Mouse (Mus musculus) embryonic facial prominence, embryonic 15.5 days (tissue): Measurements from ENCODE around the gene Sar1b. TPM values are rescaled to one million over a fixed set of nuclear protein-coding genes. Genes with fewer than 3 reads are reported as not detected.

Experiments used
- ATAC-seq: fragments of 200-750 bp; cut with Nextera tagmentation; 2 replicates; pipeline ENCODE4 v1.8.0; 2017; ENCODE audit warnings: low read depth, moderate TSS enrichment; ENCODE audit not compliant: insufficient number of reproducible peaks, low FRiP score, low TSS enrichment
- H3K27ac ChIP-seq: fragments of 300-500 bp; sonication (generic); replicated peaks from 2 replicates; pipeline ENCODE4 v1.5.1; 2015; ENCODE audit warnings: mild to moderate bottlenecking, inconsistent platforms
- H3K27me3 ChIP-seq: fragments of 300-500 bp; sonication (generic); 2 replicates; pipeline ENCODE4 v1.6.1; 2015; ENCODE audit warnings: inconsistent platforms
- H3K36me3 ChIP-seq: fragments of 300-500 bp; sonication (generic); 2 replicates; pipeline ENCODE4 v1.6.1; 2015; ENCODE audit warnings: mild to moderate bottlenecking, inconsistent platforms
- H3K4me1 ChIP-seq: fragments of 300-500 bp; sonication (generic); 2 replicates; pipeline ENCODE4 v1.6.1; 2015; ENCODE audit warnings: inconsistent platforms
- H3K4me2 ChIP-seq: fragments of 300-500 bp; sonication (generic); replicated peaks from 2 replicates; pipeline ENCODE4 v1.6.1; 2015; ENCODE audit warnings: mild to moderate bottlenecking, inconsistent platforms
- H3K4me3 ChIP-seq: fragments of 300-500 bp; sonication (generic); replicated peaks from 2 replicates; pipeline ENCODE4 v1.5.1; 2015; ENCODE audit warnings: mild to moderate bottlenecking, inconsistent platforms
- H3K9ac ChIP-seq: fragments of 300-500 bp; sonication (generic); 2 replicates; pipeline ENCODE4 v1.6.1; 2015; ENCODE audit warnings: inconsistent platforms
- H3K9me3 ChIP-seq: fragments of 300-500 bp; sonication (generic); replicated peaks from 2 replicates; pipeline ENCODE4 v1.6.1; 2016; ENCODE audit warnings: inconsistent platforms
- WGBS: fragments of 180-500 bp; shearing (Covaris S2); methylation state at CpG from one replicate; pipeline ENCODE4 v1.1.7; 2015; 5-methylcytosine and 5-hydroxymethylcytosine counted together
- polyA plus RNA-seq: library from polyadenylated mRNA; unstranded; fragments of >200 nt; fragmentation: Nextera tagmentation; extraction: Ambion mirVana; gene quantifications from 2 replicates; pipeline ENCODE4 v1.2.1, GENCODE M21; 2015

The Sar1b gene
- polyA plus RNA-seq, 1 experiment from 2014 or later, result 116 TPM

GRCm38 (mm10) chr11:51811230-51811629, 47.7 kb downstream of the Sar1b start:
- Histone ChIP-seq H3K4me2 (no peak overlapping the region), H3K36me3 (peaks cover 34% of the 10 kb centered on the region), H3K4me3 (no peak overlapping the region), H3K9ac (no peak overlapping the region), H3K27ac (no peak overlapping the region), H3K4me1 (0 out of 2 replicates have a peak, but pooled peaks cover 6% of the 10 kb centered on the region), H3K27me3 (no peaks in the 10 kb centered on the region), H3K9me3 (no peaks in the 10 kb centered on the region)
- 85% methylated on average over 4 of the region's 4 CpGs for WGBS
- ATAC-seq, result no peak

GRCm38 (mm10) chr11:51812022-51812546, 48.6 kb downstream of the Sar1b start:
- 0 out of 2 replicates have a peak, but pooled peaks cover 6% of the 10 kb centered on the region for H3K4me1 ChIP-seq
- no peak overlapping the region for H3K4me3 ChIP-seq
- H3K9me3 ChIP-seq, result no peaks in the 10 kb centered on the region
- no peak for ATAC-seq
- H3K27ac ChIP-seq, result no peak overlapping the region
- no peaks in the 10 kb centered on the region for H3K27me3 ChIP-seq
- H3K36me3 ChIP-seq, result peaks cover 43% of the 10 kb centered on the region
- 92% methylated on average over 8 of the region's 8 CpGs for WGBS
- no peak overlapping the region for H3K9ac ChIP-seq
- no peak overlapping the region for H3K4me2 ChIP-seq

GRCm38 (mm10) chr11:51817756-51818155, 54.3 kb downstream of the Sar1b start:
- Histone ChIP-seq H3K36me3 (peaks cover 72% of the 10 kb centered on the region), H3K27ac (no peak overlapping the region), H3K9ac (no peak overlapping the region), H3K4me1 (peaks cover 4% of the 10 kb centered on the region; the same call in 1 of the 2 replicates), H3K4me3 (no peak overlapping the region), H3K27me3 (no peaks in the 10 kb centered on the region), H3K4me2 (no peak overlapping the region), H3K9me3 (no peaks in the 10 kb centered on the region)
- no peak for ATAC-seq
- WGBS, result 34% methylated on average over 6 of the region's 6 CpGs

GRCm38 (mm10) chr11:51818837-51819236, 55.4 kb downstream of the Sar1b start:
- peaks cover 69% of the 10 kb centered on the region for H3K36me3 ChIP-seq
- H3K9me3 ChIP-seq, result no peaks in the 10 kb centered on the region
- H3K4me3 ChIP-seq, result no peak overlapping the region
- ATAC-seq, result no peak
- no peak overlapping the region for H3K9ac ChIP-seq
- no peaks in the 10 kb centered on the region for H3K27me3 ChIP-seq
- peaks cover 4% of the 10 kb centered on the region; the same call in 1 of the 2 replicates for H3K4me1 ChIP-seq
- 93% methylated on average over 4 of the region's 4 CpGs for WGBS
- no peak overlapping the region for H3K27ac ChIP-seq
- no peak overlapping the region for H3K4me2 ChIP-seq

- Histone ChIP-seq H3K27me3 (no peaks in the 10 kb centered on the region), H3K27ac (no peak overlapping the region), H3K4me2 (no peak overlapping the region), H3K4me1 (peaks cover 4% of the 10 kb centered on the region; the same call in 1 of the 2 replicates), H3K36me3 (peaks cover 68% of the 10 kb centered on the region), H3K9me3 (no peaks in the 10 kb centered on the region), H3K4me3 (no peak overlapping the region), H3K9ac (no peak overlapping the region)
- WGBS, result 71% methylated on average over 3 of the region's 3 CpGs
- ATAC-seq, result no peak
Measured at GRCm38 (mm10) chr11:51819964-51820363, 56.5 kb downstream of the Sar1b start.

- Histone ChIP-seq H3K27me3 (no peaks in the 10 kb centered on the region), H3K27ac (no peak overlapping the region), H3K9me3 (no peaks in the 10 kb centered on the region), H3K4me3 (no peak overlapping the region), H3K4me2 (no peak overlapping the region), H3K4me1 (peaks cover 4% of the 10 kb centered on the region; the same call in 1 of the 2 replicates), H3K9ac (no peak overlapping the region), H3K36me3 (peaks cover 66% of the 10 kb centered on the region)
- ATAC-seq, result no peak
- WGBS, result 38% methylated on average over 11 of the region's 11 CpGs
Measured at GRCm38 (mm10) chr11:51820861-51821260, 57.4 kb downstream of the Sar1b start.

- H3K27ac ChIP-seq, result no peak overlapping the region
- 52% methylated on average over 4 of the region's 4 CpGs for WGBS
- H3K27me3 ChIP-seq, result no peaks in the 10 kb centered on the region
- H3K36me3 ChIP-seq, result peaks cover 67% of the 10 kb centered on the region
- no peaks in the 10 kb centered on the region for H3K9me3 ChIP-seq
- H3K9ac ChIP-seq, result no peak overlapping the region
- ATAC-seq, result no peak
- no peak overlapping the region for H3K4me3 ChIP-seq
- peaks cover 4% of the 10 kb centered on the region; the same call in 1 of the 2 replicates for H3K4me1 ChIP-seq
- H3K4me2 ChIP-seq, result no peak overlapping the region
Measured at GRCm38 (mm10) chr11:51822736-51823135, 59.2 kb downstream of the Sar1b start.

GRCm38 (mm10) chr11:51823271-51823670, 59.8 kb downstream of the Sar1b start:
- WGBS, result 80% methylated on average over 11 of the region's 11 CpGs
- peaks cover 72% of the 10 kb centered on the region for H3K36me3 ChIP-seq

GRCm38 (mm10) chr11:51823963-51824753, 60.7 kb downstream of the Sar1b start:
- Histone ChIP-seq H3K9me3 (no peaks in the 10 kb centered on the region), H3K27ac (no peak overlapping the region), H3K4me3 (no peak overlapping the region), H3K36me3 (peaks cover 73% of the 10 kb centered on the region), H3K9ac (no peak overlapping the region), H3K4me2 (no peak overlapping the region), H3K4me1 (peaks cover 4% of the 10 kb centered on the region; the same call in 1 of the 2 replicates), H3K27me3 (no peaks in the 10 kb centered on the region)
- 86% methylated on average over 3 of the region's 3 CpGs for WGBS
- ATAC-seq, result no peak

More at GRCm38 (mm10) chr11:51823271-51823670, 59.8 kb downstream of the Sar1b start:
- Histone ChIP-seq H3K9ac (no peak overlapping the region), H3K4me1 (peaks cover 4% of the 10 kb centered on the region; the same call in 1 of the 2 replicates), H3K4me3 (no peak overlapping the region), H3K27me3 (no peaks in the 10 kb centered on the region), H3K9me3 (no peaks in the 10 kb centered on the region), H3K27ac (no peak overlapping the region), H3K4me2 (no peak overlapping the region)
- no peak for ATAC-seq

GRCm38 (mm10) chr11:51824867-51825424, 61.5 kb downstream of the Sar1b start:
- no peak overlapping the region for H3K4me2 ChIP-seq
- 87% methylated on average over 19 of the region's 19 CpGs for WGBS
- peaks cover 73% of the 10 kb centered on the region for H3K36me3 ChIP-seq
- no peak overlapping the region for H3K4me3 ChIP-seq
- H3K9ac ChIP-seq, result no peak overlapping the region
- ATAC-seq, result no peak
- peaks cover 4% of the 10 kb centered on the region; the same call in 1 of the 2 replicates for H3K4me1 ChIP-seq
- H3K27me3 ChIP-seq, result no peaks in the 10 kb centered on the region
- no peak overlapping the region for H3K27ac ChIP-seq
- no peaks in the 10 kb centered on the region for H3K9me3 ChIP-seq
